In genomic region chr1:73915218-73916070, GRCm38 (mm10) we compare ENCODE assay signal across 8 mouse cellular contexts.
DNase-seq lines count a peak whose midpoint lies in the region; ATAC-seq and TF ChIP-seq lines count a peak whose summit lies in the region.

No protein-coding gene starts in this region.

- no peak overlapping the region for H3K27ac ChIP-seq in forebrain, embryonic 16.5 days (ENCODE audit: low read length)
- no peak overlapping the region for H3K27ac ChIP-seq in stomach, postnatal 0 days (replicated peaks)
- no peak overlapping the region for H3K27ac ChIP-seq in midbrain, embryonic 14.5 days (replicated peaks; ENCODE audit: low read depth, low read length)

- no peak for TF ChIP-seq EP300 in stomach, postnatal 0 days (optimal IDR thresholded peaks at IDR 0.05)

- DNase-seq in lung, adult 2 months, result peak; percentile 8
- no peak for DNase-seq in lung, postnatal 36 days
- peak; percentile 24 to 52 for DNase-seq in heart, postnatal 36 days
- DNase-seq in stomach, postnatal 0 days (ENCODE audit: low spot score), result no peak
- no peak for DNase-seq in midbrain, embryonic 14.5 days

- 42% methylated on average over 8 of the region's 8 CpGs for WGBS in lung, adult 2 months
- WGBS in forebrain, embryonic 16.5 days, result 40% methylated on average over 8 of the region's 8 CpGs
- WGBS in stomach, postnatal 0 days, result 47% methylated on average over 8 of the region's 8 CpGs
- 73% methylated on average over 8 of the region's 8 CpGs for WGBS in midbrain, embryonic 14.5 days

- intact Hi-C loops in heart, postnatal 36 days (cut with DNase I), result loop anchor here (10.0 kb wide), 1 partner anchor 479 kb away; the partner anchor contains the start of gene Ctdsp1

- H3K9ac ChIP-seq in forebrain, embryonic 16.5 days (replicated peaks; ENCODE audit: low read depth, low read length), result no peak overlapping the region
- H3K9ac ChIP-seq in stomach, postnatal 0 days (ENCODE audit: low read length), result no peak overlapping the region
- H3K9ac ChIP-seq in midbrain, embryonic 14.5 days (replicated peaks; ENCODE audit: low read length), result no peak overlapping the region

- H3K4me1 ChIP-seq in lung, adult 2 months (ENCODE audit: control insufficient read depth, insufficient read depth, low read length), result no peaks in the 10 kb centered on the region
- H3K4me1 ChIP-seq in forebrain, embryonic 16.5 days (replicated peaks; ENCODE audit: control insufficient read depth, insufficient read depth, low read length), result peaks cover 10% of the 10 kb centered on the region
- H3K4me1 ChIP-seq in stomach, postnatal 0 days (replicated peaks; ENCODE audit: control insufficient read depth, insufficient read depth), result no peaks in the 10 kb centered on the region
- H3K4me1 ChIP-seq in midbrain, embryonic 14.5 days (ENCODE audit: control insufficient read depth, insufficient read depth, low read length), result peaks cover 8% of the 10 kb centered on the region

- peak; percentile 70 for ATAC-seq in forebrain, embryonic 16.5 days
- ATAC-seq in activated CD4-positive, CD25-positive, alpha-beta regulatory T cell, adult 4 months, result no peak
- no peak for ATAC-seq in stomach, postnatal 0 days (ENCODE audit: low FRiP score, low TSS enrichment)
- no peak for ATAC-seq in midbrain, embryonic 14.5 days (ENCODE audit: low FRiP score, low TSS enrichment)

- no peak for TF ChIP-seq POLR2A in lung, adult 2 months (IDR thresholded peaks at IDR 0.05; ENCODE audit: borderline replicate concordance, extremely low read depth, low read depth, low read length)
- no peak for TF ChIP-seq POLR2A in myocyte (IDR thresholded peaks at IDR 0.05; ENCODE audit: insufficient read length, low read depth)

- H3K27me3 ChIP-seq in forebrain, embryonic 16.5 days (replicated peaks; ENCODE audit: control insufficient read depth, insufficient read depth, low read length), result no peaks in the 10 kb centered on the region
- H3K27me3 ChIP-seq in myocyte (ENCODE audit: control insufficient read depth, insufficient read depth, insufficient read length), result no peaks in the 10 kb centered on the region
- H3K27me3 ChIP-seq in stomach, postnatal 0 days (ENCODE audit: control insufficient read depth, insufficient read depth, low read length), result no peaks in the 10 kb centered on the region
- H3K27me3 ChIP-seq in midbrain, embryonic 14.5 days (ENCODE audit: control insufficient read depth, insufficient read depth, low read length), result no peaks in the 10 kb centered on the region

- H3K4me2 ChIP-seq in forebrain, embryonic 16.5 days (ENCODE audit: low read length), result no peak overlapping the region
- peak overlapping the region; percentile 20 for H3K4me2 ChIP-seq in myocyte (ENCODE audit: low read depth)
- no peak overlapping the region for H3K4me2 ChIP-seq in stomach, postnatal 0 days (replicated peaks; ENCODE audit: low read depth)
- no peak overlapping the region for H3K4me2 ChIP-seq in midbrain, embryonic 14.5 days (ENCODE audit: low read length)

- no peak overlapping the region for H3ac ChIP-seq in myocyte (ENCODE audit: control insufficient read depth, insufficient read length)

- no peak overlapping the region for H3K4me3 ChIP-seq in lung, adult 2 months (replicated peaks; ENCODE audit: extremely low read depth, low read depth, low read length)
- no peak overlapping the region for H3K4me3 ChIP-seq in forebrain, embryonic 16.5 days (replicated peaks; ENCODE audit: low read length)
- no peak overlapping the region for H3K4me3 ChIP-seq in myocyte
- no peak overlapping the region for H3K4me3 ChIP-seq in stomach, postnatal 0 days (ENCODE audit: low read depth, low read length)
- no peak overlapping the region for H3K4me3 ChIP-seq in midbrain, embryonic 14.5 days (replicated peaks; ENCODE audit: low read depth, low read length)

- no peaks in the 10 kb centered on the region for H3K79me2 ChIP-seq in myocyte (ENCODE audit: control insufficient read depth, insufficient read depth)

- no peak for TF ChIP-seq CTCF in lung, adult 2 months (IDR thresholded peaks at IDR 0.05; ENCODE audit: insufficient read depth, low read length)
- no peak for TF ChIP-seq CTCF in stomach, postnatal 0 days (IDR thresholded peaks at IDR 0.05; ENCODE audit: low read depth)

- no peaks in the 10 kb centered on the region for H3K36me3 ChIP-seq in forebrain, embryonic 16.5 days (ENCODE audit: control insufficient read depth, insufficient read depth)
- peaks cover 51% of the 10 kb centered on the region for H3K36me3 ChIP-seq in myocyte (ENCODE audit: control insufficient read depth, insufficient read depth)
- peaks cover 24% of the 10 kb centered on the region for H3K36me3 ChIP-seq in stomach, postnatal 0 days (ENCODE audit: control insufficient read depth, insufficient read depth, low read length)
- H3K36me3 ChIP-seq in midbrain, embryonic 14.5 days (ENCODE audit: control insufficient read depth, insufficient read depth, low read length), result no peaks in the 10 kb centered on the region

- no peaks in the 10 kb centered on the region for H3K9me3 ChIP-seq in forebrain, embryonic 16.5 days (ENCODE audit: control insufficient read depth, low read length)
- H3K9me3 ChIP-seq in stomach, postnatal 0 days (ENCODE audit: control insufficient read depth, low read length), result no peaks in the 10 kb centered on the region
- no peaks in the 10 kb centered on the region for H3K9me3 ChIP-seq in midbrain, embryonic 14.5 days (ENCODE audit: control insufficient read depth, low read length)

TF ChIP-seq in myocyte, 11 proteins besides CTCF, POLR2A, EP300 and RAD21:
- no peak for TF ChIP-seq E2F4 (IDR thresholded peaks at IDR 0.05; ENCODE audit: insufficient read depth)
- TF ChIP-seq POLR2AphosphoS2 (IDR thresholded peaks at IDR 0.05; ENCODE audit: insufficient read length, low read depth), result peak; percentile 44
- no peak for TF ChIP-seq SRF (IDR thresholded peaks at IDR 0.05; ENCODE audit: control insufficient read depth, insufficient read length, low read depth)
- peak; percentile 72 to 94 (median 78) for TF ChIP-seq MYOG (IDR thresholded peaks at IDR 0.05; ENCODE audit: control insufficient read depth in 1 of 3, insufficient read depth in 1 of 3, insufficient read length in 2 of 3, low read depth in 2 of 3)
- peak; percentile 70; the same call in 1 of the 2 replicates for TF ChIP-seq CEBPB (IDR thresholded peaks at IDR 0.05; ENCODE audit: insufficient read depth, poor library complexity, severe bottlenecking)
- peak; percentile 38 for TF ChIP-seq TCF3 (IDR thresholded peaks at IDR 0.05; ENCODE audit: insufficient read length, low read depth)
- peak in 2 of 3 experiments; percentile 71 to 90 for TF ChIP-seq MYOD1 (IDR thresholded peaks at IDR 0.05; ENCODE audit: control insufficient read depth in 1 of 3, insufficient read length in 2 of 3, low read depth in 2 of 3)
- no peak for TF ChIP-seq MAX (IDR thresholded peaks at IDR 0.05; ENCODE audit: low read depth)
- TF ChIP-seq USF1 (IDR thresholded peaks at IDR 0.05; ENCODE audit: low read depth), result no peak
- TF ChIP-seq TCF12 (IDR thresholded peaks at IDR 0.05; ENCODE audit: insufficient read depth, poor library complexity, severe bottlenecking), result peak; percentile 85
- TF ChIP-seq REST (IDR thresholded peaks at IDR 0.05; ENCODE audit: insufficient read depth, insufficient read length), result no peak

Comparison
In these comparisons a context has a peak if more than half of its experiments do, and no peak if none do; other contexts are left out.
1. DNase-seq: peak in lung, adult 2 months (single experiment) and heart, postnatal 36 days (2 of 2); none in lung, postnatal 36 days (single experiment), stomach, postnatal 0 days (single experiment) and midbrain, embryonic 14.5 days (single experiment).